Mouse (Mus musculus) MEL (cell line): Measurements from ENCODE around the gene Mroh2a. TPM values are rescaled to one million over a fixed set of nuclear protein-coding genes. Genes with fewer than 3 reads are reported as not detected.

ENCODE experiments used
- DNase-seq: peaks from one replicate; pipeline ENCODE4 v3.0.0; 2011; ENCODE audit warnings: low read depth, low spot score
- H3K27ac ChIP-seq: 2 replicates; pipeline ENCODE4 v1.5.1; 2012; ENCODE audit warnings: low read depth, mild to moderate bottlenecking, control low read depth, low read length, moderate library complexity; ENCODE audit not compliant: control insufficient read depth
- H3K27me3 ChIP-seq, 2 experiments: fragments of 150-350 bp in 1 of 2; sonication (generic) in 1 of 2; 2 replicates each; pipeline ENCODE4 v1.6.1; 2012; ENCODE audit warnings: low read length in 2 of 2, mild to moderate bottlenecking in 2 of 2, improper control_type of control experiment in 1 of 2, moderate library complexity in 1 of 2; ENCODE audit not compliant: insufficient read depth in 2 of 2, control insufficient read depth in 1 of 2
- H3K36me3 ChIP-seq, 2 experiments: 2 replicates each; pipeline ENCODE4 v1.6.1; 2012 to 2014; ENCODE audit warnings: low read length in 2 of 2, improper control_type of control experiment in 1 of 2, inconsistent platforms in 1 of 2, mild to moderate bottlenecking in 1 of 2; ENCODE audit not compliant: insufficient read depth in 2 of 2, control insufficient read depth in 1 of 2
- H3K4me1 ChIP-seq, 2 experiments: fragments of 150-350 bp in 1 of 2; sonication (generic) in 1 of 2; 2 replicates each; pipeline ENCODE4 v1.6.1; 2012; ENCODE audit warnings: low read length in 2 of 2, improper control_type of control experiment in 1 of 2, mild to moderate bottlenecking in 1 of 2; ENCODE audit not compliant: insufficient read depth in 2 of 2, control insufficient read depth in 1 of 2
- H3K4me3 ChIP-seq, 2 experiments: fragments of 150-350 bp in 1 of 2; sonication (generic) in 1 of 2; 2 replicates each; pipeline ENCODE4 v1.5.1; 2012; ENCODE audit warnings: low read depth in 2 of 2, low read length in 2 of 2, mild to moderate bottlenecking in 2 of 2, moderate library complexity in 2 of 2, control low read depth in 1 of 2, improper control_type of control experiment in 1 of 2; ENCODE audit not compliant: control insufficient read depth in 1 of 2, insufficient read depth in 1 of 2
- H3K79me2 ChIP-seq: 2 replicates; pipeline ENCODE4 v1.6.1; 2012; ENCODE audit warnings: mild to moderate bottlenecking, low read length, moderate library complexity; ENCODE audit not compliant: control insufficient read depth, poor library complexity, insufficient read depth
- H3K9ac ChIP-seq: 2 replicates; pipeline ENCODE4 v1.6.1; 2012; ENCODE audit warnings: low read depth, mild to moderate bottlenecking, control low read depth, low read length, moderate library complexity; ENCODE audit not compliant: control insufficient read depth, poor library complexity, severe bottlenecking
- H3K9me3 ChIP-seq: fragments of 150-350 bp; sonication (generic); replicated peaks from 2 replicates; pipeline ENCODE4 v1.6.1; 2012; ENCODE audit warnings: mild to moderate bottlenecking, low read length, improper control_type of control experiment, moderate library complexity; ENCODE audit not compliant: insufficient read depth
- ETS1 ChIP-seq: IDR thresholded peaks from 2 replicates; pipeline ENCODE4 v1.6.1; 2012; ENCODE audit warnings: low read depth, mild to moderate bottlenecking, inconsistent platforms, low read length, improper control_type of control experiment, moderate library complexity
- GABPA ChIP-seq: IDR thresholded peaks from 2 replicates; pipeline ENCODE4 v1.6.1; 2012; ENCODE audit warnings: low read depth, mild to moderate bottlenecking, inconsistent platforms, low read length, improper control_type of control experiment, moderate library complexity
- GATA1 ChIP-seq: IDR thresholded peaks from 2 replicates; pipeline ENCODE4 v1.6.1; 2011; ENCODE audit warnings: low read depth, low read length, improper control_type of control experiment
- HCFC1 ChIP-seq: IDR thresholded peaks from 2 replicates; pipeline ENCODE4 v1.6.1; 2012; ENCODE audit warnings: low read depth, mild to moderate bottlenecking, inconsistent platforms, low read length, improper control_type of control experiment, moderate library complexity
- JUND ChIP-seq: IDR thresholded peaks from 2 replicates; pipeline ENCODE4 v1.6.1; 2011; ENCODE audit warnings: low read depth, mild to moderate bottlenecking, improper control_type of control experiment, low read length
- MAZ ChIP-seq: IDR thresholded peaks from 2 replicates; pipeline ENCODE4 v1.6.1; 2012; ENCODE audit warnings: low read depth, mild to moderate bottlenecking, inconsistent platforms, low read length, improper control_type of control experiment
- MEF2A ChIP-seq: IDR thresholded peaks from 2 replicates; pipeline ENCODE4 v1.6.1; 2014; ENCODE audit warnings: low read depth, mild to moderate bottlenecking, inconsistent platforms, low read length, improper control_type of control experiment; ENCODE audit not compliant: poor library complexity, insufficient replicate concordance, severe bottlenecking; ENCODE audit errors: extremely low read depth
- MXI1 ChIP-seq: IDR thresholded peaks from 2 replicates; pipeline ENCODE4 v1.6.1; 2011; ENCODE audit warnings: mild to moderate bottlenecking, low read depth, low read length, improper control_type of control experiment
- MYB ChIP-seq: IDR thresholded peaks from 2 replicates; pipeline ENCODE4 v1.6.1; 2011; ENCODE audit warnings: mild to moderate bottlenecking, low read depth, low read length, improper control_type of control experiment
- MYC ChIP-seq: IDR thresholded peaks from 2 replicates; pipeline ENCODE4 v1.6.1; 2011; ENCODE audit warnings: low read depth, mild to moderate bottlenecking, low read length, improper control_type of control experiment, moderate library complexity
- NELFE ChIP-seq: IDR thresholded peaks from 2 replicates; pipeline ENCODE4 v1.6.1; 2011; ENCODE audit warnings: low read depth, low read length, improper control_type of control experiment
- NRF1 ChIP-seq: IDR thresholded peaks from 2 replicates; pipeline ENCODE4 v1.6.1; 2014; ENCODE audit warnings: low read depth, mild to moderate bottlenecking, inconsistent platforms, low read length, improper control_type of control experiment, moderate library complexity; ENCODE audit not compliant: poor library complexity, insufficient read depth, severe bottlenecking
- POLR2AphosphoS5 ChIP-seq: IDR thresholded peaks from 2 replicates; pipeline ENCODE4 v1.6.1; 2012; ENCODE audit warnings: low read depth, borderline replicate concordance, mild to moderate bottlenecking, inconsistent platforms, low read length, moderate library complexity, mixed read lengths
- RAD21 ChIP-seq: IDR thresholded peaks from 2 replicates; pipeline ENCODE4 v1.6.1; 2011; ENCODE audit warnings: mild to moderate bottlenecking, low read depth, low read length, improper control_type of control experiment
- SIN3A ChIP-seq: IDR thresholded peaks from 2 replicates; pipeline ENCODE4 v1.6.1; 2012; ENCODE audit warnings: low read length, improper control_type of control experiment, inconsistent platforms
- TBP ChIP-seq: IDR thresholded peaks from 2 replicates; pipeline ENCODE4 v1.8.0; 2011; ENCODE audit warnings: low read depth, low read length, improper control_type of control experiment
- TCF12 ChIP-seq: IDR thresholded peaks from 2 replicates; pipeline ENCODE4 v1.6.1; 2014; ENCODE audit warnings: low read depth, mild to moderate bottlenecking, inconsistent platforms, low read length, improper control_type of control experiment, moderate library complexity
- UBTF ChIP-seq: IDR thresholded peaks from 2 replicates; pipeline ENCODE4 v1.6.1; 2012; ENCODE audit warnings: low read depth, mild to moderate bottlenecking, inconsistent platforms, low read length, improper control_type of control experiment, moderate library complexity, borderline replicate concordance; ENCODE audit not compliant: insufficient read depth
- USF1 ChIP-seq: IDR thresholded peaks from 2 replicates; pipeline ENCODE4 v1.6.1; 2014; ENCODE audit warnings: low read depth, mild to moderate bottlenecking, inconsistent platforms, low read length, improper control_type of control experiment, moderate library complexity
- ZKSCAN1 ChIP-seq: IDR thresholded peaks from 2 replicates; pipeline ENCODE4 v1.6.1; 2012; ENCODE audit warnings: low read depth, mild to moderate bottlenecking, inconsistent platforms, low read length, improper control_type of control experiment, moderate library complexity
- ZMIZ1 ChIP-seq: IDR thresholded peaks from 2 replicates; pipeline ENCODE4 v1.6.1; 2012; ENCODE audit warnings: low read depth, mild to moderate bottlenecking, inconsistent platforms, low read length, improper control_type of control experiment, moderate library complexity
- ZNF384 ChIP-seq: IDR thresholded peaks from 2 replicates; pipeline ENCODE4 v1.6.1; 2012; ENCODE audit warnings: low read depth, mild to moderate bottlenecking, inconsistent platforms, low read length, improper control_type of control experiment
- polyA plus RNA-seq, 2 experiments: library from polyadenylated mRNA; stranded (reverse) in 1 of 2; unstranded in 1 of 2; fragments of >175 nt in 1 of 2; fragments of >200 nt in 1 of 2; gene quantifications; 2 replicates each; pipeline versions ENCODE4 v1.2.1 to v1.2.4; 2012; ENCODE audit warnings: low replicate concordance in 2 of 2, low read depth in 1 of 2; ENCODE audit not compliant: insufficient read length in 2 of 2, insufficient read depth in 1 of 2, missing spikeins in 1 of 2
- total RNA-seq: library from RNA; depleted of rRNA; stranded (reverse); fragments of 300-350 nt; gene quantifications from 2 replicates; pipeline ENCODE4 v1.2.3, GENCODE M21; 2012

The Mroh2a gene
- total and polyA plus RNA-seq, 3 experiments = 0.27 to 2.5 TPM; not detected in 1

- peaks cover 1 to 15% of the 10 kb centered on the region in 2 experiments; a peak in 3 of 4 replicates for H3K36me3 ChIP-seq
- no peaks in the 10 kb centered on the region for H3K27me3 ChIP-seq
- H3K4me3 ChIP-seq = no peak overlapping the region
- H3K27ac ChIP-seq = no peak overlapping the region
- H3K9ac ChIP-seq = no peak overlapping the region
- no peaks in the 10 kb centered on the region for H3K9me3 ChIP-seq
- peaks cover 22% of the 10 kb centered on the region for H3K79me2 ChIP-seq
- H3K4me1 ChIP-seq = peaks cover 3 to 9% of the 10 kb centered on the region in 2 experiments; a peak in 3 of 4 replicates
- no peak for DNase-seq
- TF ChIP-seq UBTF (no peak), HCFC1 (no peak), MYC (no peak), ZNF384 (no peak), MYB (no peak), MEF2A (no peak), ZKSCAN1 (no peak), USF1 (no peak), ETS1 (no peak), JUND (no peak), NELFE (no peak), TBP (no peak), GABPA (no peak), SIN3A (no peak), MAZ (no peak), NRF1 (no peak), GATA1 (no peak)
- TF ChIP-seq, all 39 proteins: peak for 0
Observed at GRCm38 (mm10) chr1:88280006-88280690, 53.4 kb downstream of the Mroh2a start.

GRCm38 (mm10) chr1:88282301-88282700 lies 55.5 kb downstream of the Mroh2a start:
- Histone ChIP-seq H3K9ac (no peak overlapping the region), H3K4me3 (no peak overlapping the region), H3K27ac (no peak overlapping the region), H3K9me3 (no peaks in the 10 kb centered on the region), H3K4me1 (no peaks in the 10 kb centered on the region), H3K27me3 (no peaks in the 10 kb centered on the region), H3K36me3 (peaks cover 0 to 5% of the 10 kb centered on the region in 2 experiments; a peak in 2 of 4 replicates), H3K79me2 (peaks cover under 1% of the 10 kb centered on the region; the same call in 1 of the 2 replicates)
- TF ChIP-seq MYB = no peak
- TF ChIP-seq GABPA = no peak
- no peak for TF ChIP-seq POLR2AphosphoS5
- no peak for TF ChIP-seq RAD21
- no peak for TF ChIP-seq TBP
- TF ChIP-seq JUND = no peak
- TF ChIP-seq UBTF = no peak
- no peak for TF ChIP-seq TCF12
- TF ChIP-seq NRF1 = no peak
- no peak for TF ChIP-seq MXI1
- TF ChIP-seq ZMIZ1 = no peak
- DNase-seq = no peak
